Mouse (Mus musculus): ENCODE data around the gene Gm42957.

DNA sequence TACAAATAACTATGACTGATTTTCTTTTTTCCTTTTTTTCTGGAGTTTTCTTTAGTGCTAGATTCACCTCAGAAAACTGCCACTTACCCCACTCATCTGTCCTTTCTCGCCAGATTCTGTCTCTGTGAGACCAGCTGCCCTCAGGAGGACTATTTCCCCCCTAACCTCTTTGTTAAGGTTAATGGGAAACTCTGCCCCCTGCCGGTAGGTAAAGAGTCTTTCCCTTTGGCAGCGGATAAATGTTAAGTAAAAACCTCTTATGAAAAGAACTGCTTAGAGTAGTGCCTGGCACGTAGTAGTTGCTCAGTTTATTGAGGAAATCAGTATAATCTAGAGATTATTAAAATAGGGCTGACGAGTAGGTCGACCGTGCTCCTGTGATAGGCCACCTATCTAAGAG is 65.1 kb downstream of the Gm42957 start:
- no peak for TF ChIP-seq GATA1 (IDR thresholded peaks at IDR 0.05; ENCODE audit: low read length)
- no peak for TF ChIP-seq TAL1 (IDR thresholded peaks at IDR 0.05; ENCODE audit: low read length)

Measured in erythroblast, embryonic 14.5 days (primary cell).